14 mouse cellular contexts compared by ENCODE assay signal in the genomic region with DNA sequence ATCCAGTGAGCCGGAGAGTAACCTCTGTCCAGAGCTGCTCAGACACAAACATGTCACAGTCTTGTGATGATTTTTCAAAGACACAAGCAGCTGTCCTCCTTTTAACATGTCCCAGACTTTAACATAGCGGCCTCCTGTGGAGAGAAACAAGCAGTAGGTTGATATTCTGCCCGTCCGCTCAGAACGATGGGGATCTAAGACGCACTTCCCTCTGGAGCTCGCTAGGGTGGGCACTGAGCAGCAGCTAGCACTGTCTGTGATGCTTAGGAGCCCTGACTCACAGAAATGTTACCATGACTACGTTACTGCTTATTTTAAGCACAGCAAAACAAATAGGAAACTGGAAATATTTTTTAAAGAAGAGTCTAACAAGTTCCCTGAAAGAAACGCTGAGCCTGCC. TPM values are rescaled to one million over a fixed set of nuclear protein-coding genes. Genes with fewer than 3 reads are reported as not detected.
DNase-seq lines count a peak whose midpoint lies in the region; ATAC-seq and TF ChIP-seq lines count a peak whose summit lies in the region.
"Had no signal": no experiment of that assay in that cellular context is flagged by ENCODE, and none has a peak within 500 bp of the region (broad histone marks: within the 10 kb centered on the region; RNA-seq: fewer than 3 reads in every experiment).

No protein-coding gene starts in this region.

- H3K4me3 ChIP-seq in midbrain, embryonic 11.5 days (ENCODE audit: low read depth, low read length), result no peak overlapping the region
- H3K4me3 ChIP-seq: limb, embryonic 13.5 days; stomach, embryonic 15.5 days had no signal

- peak; percentile 58 for TF ChIP-seq CTCF in Patski (IDR thresholded peaks at IDR 0.05)

- no peak overlapping the region for H3K4me2 ChIP-seq in midbrain, embryonic 11.5 days
- H3K4me2 ChIP-seq: limb, embryonic 13.5 days; stomach, embryonic 15.5 days had no signal

- CTCF ChIA-PET in Patski (lab: Charles Lee), result interaction anchor here (0.8 to 2.0 kb wide), 5 partner anchors 11 to 316 kb away, joined by 3 to 9 read pairs (median 3); no protein-coding TSS in a partner anchor

- no peaks in the 10 kb centered on the region for H3K27me3 ChIP-seq in Patski
- H3K27me3 ChIP-seq in midbrain, embryonic 11.5 days (ENCODE audit: control insufficient read depth, insufficient read depth, low read length), result no peaks in the 10 kb centered on the region
- H3K27me3 ChIP-seq: limb, embryonic 13.5 days; stomach, embryonic 15.5 days had no signal

- no peak for ATAC-seq in Patski
- no peak for ATAC-seq in midbrain, embryonic 11.5 days (ENCODE audit: low FRiP score)
- ATAC-seq: CD4-positive, CD25-positive, alpha-beta regulatory T cell, adult 4 months had no signal

- no peaks in the 10 kb centered on the region for H3K9me3 ChIP-seq in midbrain, embryonic 11.5 days (ENCODE audit: control insufficient read depth, low read length)
- H3K9me3 ChIP-seq: limb, embryonic 13.5 days; stomach, embryonic 15.5 days had no signal

- WGBS in midbrain, embryonic 11.5 days, result 78% methylated on average over 9 of the region's 9 CpGs

- peaks cover 18% of the 10 kb centered on the region for H3K36me3 ChIP-seq in midbrain, embryonic 11.5 days (ENCODE audit: control insufficient read depth, insufficient read depth, low read length)

- in situ Hi-C loops in Patski (cut with MboI; ENCODE audit: low pct_unique_long_range_greater_than_20kb), result no loop called here

- no peak overlapping the region for H3K9ac ChIP-seq in midbrain, embryonic 11.5 days (ENCODE audit: low read length)
- H3K9ac ChIP-seq: limb, embryonic 13.5 days; stomach, embryonic 15.5 days had no signal

- intact Hi-C loops in heart, postnatal 25 days (cut with DNase I), result loop anchor here (10.0 kb wide), 1 partner anchor 1050 kb away; no protein-coding TSS in a partner anchor

- H3K4me1 ChIP-seq in midbrain, embryonic 11.5 days (ENCODE audit: control insufficient read depth, insufficient read depth, low read length), result no peaks in the 10 kb centered on the region
- H3K4me1 ChIP-seq: limb, embryonic 13.5 days; stomach, embryonic 15.5 days had no signal

- DNase-seq in heart, postnatal 4 days, result peak; percentile 24
- DNase-seq in heart, postnatal 25 days (ENCODE audit: low spot score), result no peak
- DNase-seq in Patski (ENCODE audit: low read depth, low spot score), result no peak
- peak; percentile 79 to 89 for DNase-seq in layer of hippocampus, adult 18-20 months (ENCODE audit: low spot score in 2 of 2)
- peak; percentile 85 for DNase-seq in right cerebral cortex, adult 18-20 months
- DNase-seq in cerebellum, postnatal 25 days, result no peak
- no peak for DNase-seq in midbrain, embryonic 11.5 days (ENCODE audit: low spot score, missing footprints)
- DNase-seq in testis, postnatal 14 days (ENCODE audit: low spot score), result no peak
- DNase-seq: cerebellum, adult 18-20 months had no signal

- no peak overlapping the region for H3K27ac ChIP-seq in midbrain, embryonic 11.5 days (ENCODE audit: low read depth, low read length)
- H3K27ac ChIP-seq: limb, embryonic 13.5 days; stomach, embryonic 15.5 days had no signal

- POLR2A ChIA-PET in Patski (lab: Charles Lee), result no interaction called here

RNA-seq across cellular contexts. Expression of a gene that starts 7.9 kb away (rescaled TPM):
- 10 to 100 TPM in 1 of 2 experiments, 1 to 10 TPM in 1; 9.7 to 11.6 TPM for total RNA-seq in heart, postnatal 4 days (2021)
- 1 to 10 TPM; 5.5 to 5.6 TPM for total RNA-seq in heart, postnatal 25 days (2021)
- polyA plus RNA-seq in Patski (2021), result 14.7 TPM
- total RNA-seq in layer of hippocampus, adult 18-20 months (2021), result 10 to 100 TPM; 22.3 to 23.2 TPM
- polyA plus RNA-seq in midbrain, embryonic 11.5 days (2014; fragmentation: Nextera tagmentation; extraction: Ambion mirVana), result 40.4 and 42.9 TPM in 2 replicates

RNA-seq across cellular contexts. Expression of a gene that starts 8.0 kb away (rescaled TPM):
- total RNA-seq in heart, postnatal 4 days (2021), result 10 to 100 TPM; 20.8 to 21.8 TPM
- 10 to 100 TPM; 33.5 to 35.2 TPM for total RNA-seq in heart, postnatal 25 days (2021)
- polyA plus RNA-seq in Patski (2021), result 25.6 TPM
- 10 to 100 TPM; 49.1 to 50.0 TPM for total RNA-seq in layer of hippocampus, adult 18-20 months (2021)
- 40.6 and 41.9 TPM in 2 replicates for polyA plus RNA-seq in midbrain, embryonic 11.5 days (2014; fragmentation: Nextera tagmentation; extraction: Ambion mirVana)

RNA-seq across cellular contexts. Expression of a gene that starts 24.8 kb away (rescaled TPM):
- not detected for total RNA-seq in heart, postnatal 4 days (2021)
- total RNA-seq in heart, postnatal 25 days (2021), result not detected
- polyA plus RNA-seq in Patski (2021), result not detected
- total RNA-seq in layer of hippocampus, adult 18-20 months (2021), result not detected
- not detected in 2 replicates for polyA plus RNA-seq in midbrain, embryonic 11.5 days (2014; fragmentation: Nextera tagmentation; extraction: Ambion mirVana)
- total RNA-seq: megakaryocyte, adult 5-6 weeks; neutrophil, adult 5-6 weeks had no signal
- polyA plus RNA-seq: CD4-positive, CD25-positive, alpha-beta regulatory T cell, adult 4 months; limb, embryonic 13.5 days; stomach, embryonic 15.5 days had no signal

RNA-seq across cellular contexts. Expression of a gene that starts 48.7 kb away (rescaled TPM):
- total RNA-seq in heart, postnatal 4 days (2021), result 1 to 10 TPM; 7.0 to 9.8 TPM
- total RNA-seq in heart, postnatal 25 days (2021), result 1 to 10 TPM; 5.0 to 5.1 TPM
- 79.0 TPM for polyA plus RNA-seq in Patski (2021)
- 100 to 1,000 TPM in 1 of 2 experiments, 10 to 100 TPM in 1; 94.9 to 103 TPM for total RNA-seq in layer of hippocampus, adult 18-20 months (2021)
- polyA plus RNA-seq in midbrain, embryonic 11.5 days (2014; fragmentation: Nextera tagmentation; extraction: Ambion mirVana), result 6.7 and 7.7 TPM in 2 replicates
- total RNA-seq: neutrophil, adult 5-6 weeks had no signal

Comparison
In these comparisons a context has a peak if more than half of its experiments do, and no peak if none do; other contexts are left out.
1. DNase-seq: peak in heart, postnatal 4 days (single experiment), layer of hippocampus, adult 18-20 months (2 of 2) and right cerebral cortex, adult 18-20 months (single experiment); none in heart, postnatal 25 days (single experiment), Patski (single experiment), cerebellum, postnatal 25 days (0 of 2), midbrain, embryonic 11.5 days (single experiment) and testis, postnatal 14 days (single experiment).